Mouse (Mus musculus) liver, embryonic 12.5 days (tissue): ENCODE results near the gene Gm47996. TPM values are rescaled to one million over a fixed set of nuclear protein-coding genes. Genes with fewer than 3 reads are reported as not detected.

ENCODE experiments used
- ATAC-seq: fragments of 200-750 bp; cut with Nextera tagmentation; 2 replicates; pipeline ENCODE4 v1.8.0; 2017; ENCODE audit warnings: moderate number of reproducible peaks, mild to moderate bottlenecking, moderate library complexity
- H3K27ac ChIP-seq: fragments of 300-500 bp; sonication (generic); 2 replicates; pipeline ENCODE4 v1.5.1; 2016; ENCODE audit warnings: mild to moderate bottlenecking
- H3K27me3 ChIP-seq: fragments of 300-500 bp; sonication (generic); replicated peaks from 2 replicates; pipeline ENCODE4 v1.6.1; 2016; ENCODE audit warnings: mild to moderate bottlenecking, moderate library complexity
- H3K36me3 ChIP-seq: fragments of 300-500 bp; sonication (generic); 2 replicates; pipeline ENCODE4 v1.6.1; 2016; ENCODE audit warnings: mild to moderate bottlenecking, moderate library complexity
- H3K4me1 ChIP-seq: fragments of 300-500 bp; sonication (generic); 2 replicates; pipeline ENCODE4 v1.6.1; 2016
- H3K4me2 ChIP-seq: fragments of 300-500 bp; sonication (generic); 2 replicates; pipeline ENCODE4 v1.6.1; 2016; ENCODE audit warnings: mild to moderate bottlenecking, moderate library complexity
- H3K4me3 ChIP-seq: fragments of 300-500 bp; sonication (generic); 2 replicates; pipeline ENCODE4 v1.5.1; 2016; ENCODE audit warnings: mild to moderate bottlenecking, moderate library complexity
- H3K9ac ChIP-seq: fragments of 300-500 bp; sonication (generic); 2 replicates; pipeline ENCODE4 v1.6.1; 2016; ENCODE audit warnings: mild to moderate bottlenecking, moderate library complexity
- H3K9me3 ChIP-seq: fragments of 300-500 bp; sonication (generic); replicated peaks from 2 replicates; pipeline ENCODE4 v1.6.1; 2016; ENCODE audit warnings: mild to moderate bottlenecking, moderate library complexity
- WGBS: fragments of 180-500 bp; shearing (Covaris S2); methylation state at CpG from one replicate; pipeline ENCODE4 v1.1.7; 2016; ENCODE audit not compliant: insufficient replicate concordance; 5-methylcytosine and 5-hydroxymethylcytosine counted together
- polyA plus RNA-seq: library from polyadenylated mRNA; unstranded; fragments of >200 nt; fragmentation: Nextera tagmentation; extraction: Ambion mirVana; gene quantifications from 2 replicates; pipeline ENCODE4 v1.2.1, GENCODE M21; 2016

Gm47996 gene
- polyA plus RNA-seq, 1 experiment from 2014 or later: 0.35 TPM

GRCm38 (mm10) chr1:151233756-151234155 lies 23.8 kb downstream of the Gm47996 start:
- H3K36me3 ChIP-seq: no peaks in the 10 kb centered on the region

GRCm38 (mm10) chr1:151235574-151235973 lies 25.6 kb downstream of the Gm47996 start:
- WGBS: 62% methylated on average over 2 of the region's 2 CpGs
- Histone ChIP-seq H3K4me2 (no peak overlapping the region), H3K36me3 (no peaks in the 10 kb centered on the region), H3K9me3 (no peaks in the 10 kb centered on the region), H3K27me3 (0 out of 2 replicates have a peak, but pooled peaks cover 2% of the 10 kb centered on the region), H3K4me3 (no peak overlapping the region), H3K4me1 (peaks cover 10% of the 10 kb centered on the region; the same call in 1 of the 2 replicates), H3K9ac (no peak overlapping the region), H3K27ac (no peak overlapping the region)
- ATAC-seq: no peak

More at GRCm38 (mm10) chr1:151233756-151234155, 23.8 kb downstream of the Gm47996 start:
- Histone ChIP-seq H3K4me2 (no peak overlapping the region), H3K4me1 (peaks cover 7% of the 10 kb centered on the region; the same call in 1 of the 2 replicates), H3K9ac (no peak overlapping the region), H3K27me3 (0 out of 2 replicates have a peak, but pooled peaks cover 2% of the 10 kb centered on the region), H3K27ac (no peak overlapping the region), H3K9me3 (no peaks in the 10 kb centered on the region), H3K4me3 (no peak overlapping the region)
- no peak for ATAC-seq
- 57% methylated on average over 3 of the region's 3 CpGs for WGBS

GRCm38 (mm10) chr1:151236141-151236930 lies 26.4 kb downstream of the Gm47996 start:
- ATAC-seq: no peak
- no peaks in the 10 kb centered on the region for H3K9me3 ChIP-seq

DNA sequence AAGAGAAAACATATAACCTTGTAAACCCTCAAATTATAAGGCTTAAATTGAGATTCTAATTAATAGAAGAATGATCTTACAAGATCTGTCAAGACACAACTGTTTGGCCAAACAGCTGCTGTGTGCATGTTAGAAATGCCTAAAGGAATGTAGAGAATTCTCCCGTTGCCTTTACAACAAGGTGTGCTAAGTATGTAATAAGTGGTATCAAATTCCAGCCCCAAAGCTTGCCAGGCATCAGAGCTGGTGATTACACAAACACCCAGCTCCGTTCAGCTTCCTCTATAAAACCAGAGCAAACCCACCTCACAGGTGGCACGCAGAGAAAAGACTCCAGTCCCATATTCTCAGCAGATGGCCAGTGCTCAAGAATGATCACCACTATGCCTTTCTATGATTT lies 27.8 kb downstream of the Gm47996 start:
- 76% methylated on average over 3 of the region's 3 CpGs for WGBS
- Histone ChIP-seq H3K4me3 (no peak overlapping the region), H3K4me2 (no peak overlapping the region), H3K27ac (no peak overlapping the region), H3K9ac (no peak overlapping the region), H3K36me3 (no peaks in the 10 kb centered on the region), H3K4me1 (peaks cover 10% of the 10 kb centered on the region; the same call in 1 of the 2 replicates), H3K9me3 (no peaks in the 10 kb centered on the region), H3K27me3 (0 out of 2 replicates have a peak, but pooled peaks cover 2% of the 10 kb centered on the region)
- ATAC-seq: no peak

More at GRCm38 (mm10) chr1:151236141-151236930, 26.4 kb downstream of the Gm47996 start:
- H3K4me1 ChIP-seq: peaks cover 10% of the 10 kb centered on the region; the same call in 1 of the 2 replicates
- H3K27me3 ChIP-seq: 0 out of 2 replicates have a peak, but pooled peaks cover 2% of the 10 kb centered on the region
- no peaks in the 10 kb centered on the region for H3K36me3 ChIP-seq
- H3K4me3 ChIP-seq: no peak overlapping the region
- WGBS: 60% methylated on average over 13 of the region's 13 CpGs
- H3K4me2 ChIP-seq: no peak overlapping the region
- no peak overlapping the region for H3K27ac ChIP-seq
- no peak overlapping the region for H3K9ac ChIP-seq

- WGBS: 73% methylated on average over 4 of the region's 4 CpGs
- Histone ChIP-seq H3K4me3 (no peak overlapping the region), H3K36me3 (no peaks in the 10 kb centered on the region), H3K9me3 (no peaks in the 10 kb centered on the region), H3K27me3 (0 out of 2 replicates have a peak, but pooled peaks cover 4% of the 10 kb centered on the region), H3K4me2 (no peak overlapping the region), H3K9ac (no peak overlapping the region), H3K4me1 (peaks cover 17% of the 10 kb centered on the region), H3K27ac (no peak overlapping the region)
- no peak for ATAC-seq
Observed at GRCm38 (mm10) chr1:151243332-151243731, 33.4 kb downstream of the Gm47996 start.

- Histone ChIP-seq H3K36me3 (no peaks in the 10 kb centered on the region), H3K27ac (no peak overlapping the region), H3K9ac (no peak overlapping the region), H3K4me2 (no peak overlapping the region), H3K4me3 (no peak overlapping the region), H3K9me3 (no peaks in the 10 kb centered on the region), H3K4me1 (peaks cover 13% of the 10 kb centered on the region; the same call in 1 of the 2 replicates), H3K27me3 (0 out of 2 replicates have a peak, but pooled peaks cover 4% of the 10 kb centered on the region)
- WGBS: 82% methylated on average over 5 of the region's 5 CpGs
- no peak for ATAC-seq
Observed at GRCm38 (mm10) chr1:151244013-151244412, 34.1 kb downstream of the Gm47996 start.

- no peak for ATAC-seq
- H3K9me3 ChIP-seq: no peaks in the 10 kb centered on the region
- H3K36me3 ChIP-seq: no peaks in the 10 kb centered on the region
- H3K4me1 ChIP-seq: peaks cover 12% of the 10 kb centered on the region; the same call in 1 of the 2 replicates
- WGBS: 82% methylated on average over 4 of the region's 4 CpGs
- no peak overlapping the region for H3K4me2 ChIP-seq
- H3K4me3 ChIP-seq: no peak overlapping the region
- no peak overlapping the region for H3K27ac ChIP-seq
- H3K9ac ChIP-seq: no peak overlapping the region
- H3K27me3 ChIP-seq: 0 out of 2 replicates have a peak, but pooled peaks cover 4% of the 10 kb centered on the region
Observed at GRCm38 (mm10) chr1:151244761-151245160, 34.8 kb downstream of the Gm47996 start.

DNA sequence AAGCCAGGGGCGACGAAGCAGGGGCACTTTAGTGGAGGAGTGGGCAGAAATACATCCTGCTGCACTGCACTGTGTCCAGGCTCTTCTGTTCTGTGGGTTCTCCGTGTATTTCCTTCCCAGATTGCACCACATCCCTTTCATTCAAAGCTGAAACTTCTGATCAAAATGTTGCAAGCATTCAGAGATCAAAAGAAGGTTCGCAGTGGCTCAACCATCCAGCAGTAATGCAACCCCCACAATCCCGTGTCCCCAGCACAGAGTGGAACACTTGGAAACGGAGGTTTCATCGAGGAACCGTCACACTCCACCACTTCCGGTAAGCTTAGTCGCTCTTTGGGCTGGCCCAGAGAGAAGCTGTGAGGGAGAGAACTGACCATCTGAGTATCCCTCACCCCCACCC lies 35.2 kb downstream of the Gm47996 start:
- Histone ChIP-seq H3K27me3 (0 out of 2 replicates have a peak, but pooled peaks cover 4% of the 10 kb centered on the region), H3K4me1 (peaks cover 12% of the 10 kb centered on the region; the same call in 1 of the 2 replicates), H3K9ac (no peak overlapping the region), H3K4me2 (no peak overlapping the region), H3K4me3 (no peak overlapping the region), H3K27ac (no peak overlapping the region), H3K36me3 (no peaks in the 10 kb centered on the region), H3K9me3 (no peaks in the 10 kb centered on the region)
- ATAC-seq: no peak
- WGBS: 70% methylated on average over 10 of the region's 10 CpGs

GRCm38 (mm10) chr1:151245846-151246245 lies 35.9 kb downstream of the Gm47996 start:
- WGBS: 71% methylated on average over 2 of the region's 2 CpGs

GRCm38 (mm10) chr1:151250109-151250508 lies 40.2 kb downstream of the Gm47996 start:
- H3K36me3 ChIP-seq: no peaks in the 10 kb centered on the region
- 79% methylated on average over 3 of the region's 3 CpGs for WGBS

More at GRCm38 (mm10) chr1:151245846-151246245, 35.9 kb downstream of the Gm47996 start:
- no peak overlapping the region for H3K9ac ChIP-seq
- H3K27me3 ChIP-seq: 0 out of 2 replicates have a peak, but pooled peaks cover 9% of the 10 kb centered on the region
- peaks cover 12% of the 10 kb centered on the region; the same call in 1 of the 2 replicates for H3K4me1 ChIP-seq
- no peak for ATAC-seq
- no peaks in the 10 kb centered on the region for H3K9me3 ChIP-seq
- no peaks in the 10 kb centered on the region for H3K36me3 ChIP-seq
- no peak overlapping the region for H3K4me3 ChIP-seq
- H3K4me2 ChIP-seq: no peak overlapping the region
- H3K27ac ChIP-seq: no peak overlapping the region

GRCm38 (mm10) chr1:151250529-151251193 lies 40.7 kb downstream of the Gm47996 start:
- Histone ChIP-seq H3K4me3 (no peak overlapping the region), H3K4me1 (peaks cover 16% of the 10 kb centered on the region; the same call in 1 of the 2 replicates), H3K27me3 (0 out of 2 replicates have a peak, but pooled peaks cover 5% of the 10 kb centered on the region), H3K9ac (no peak overlapping the region), H3K9me3 (no peaks in the 10 kb centered on the region), H3K4me2 (peak overlapping the region; percentile 45), H3K36me3 (no peaks in the 10 kb centered on the region), H3K27ac (no peak overlapping the region)
- ATAC-seq: peak; percentile 40; the same call in 1 of the 2 replicates
- WGBS: 39% methylated on average over 18 of the region's 18 CpGs

More at GRCm38 (mm10) chr1:151250109-151250508, 40.2 kb downstream of the Gm47996 start:
- H3K4me2 ChIP-seq: no peak overlapping the region
- H3K4me3 ChIP-seq: no peak overlapping the region
- no peaks in the 10 kb centered on the region for H3K9me3 ChIP-seq
- no peak overlapping the region for H3K27ac ChIP-seq
- peaks cover 16% of the 10 kb centered on the region; the same call in 1 of the 2 replicates for H3K4me1 ChIP-seq
- no peak overlapping the region for H3K9ac ChIP-seq
- H3K27me3 ChIP-seq: 0 out of 2 replicates have a peak, but pooled peaks cover 5% of the 10 kb centered on the region
- no peak for ATAC-seq
